Mouse (Mus musculus) testis, postnatal 14 days (tissue): ENCODE results near the gene Phldb2.

Experiments
- DNase-seq: peaks from one replicate; pipeline ENCODE4 v3.0.0; 2021; ENCODE audit warnings: low spot score

Gene Phldb2

DNA sequence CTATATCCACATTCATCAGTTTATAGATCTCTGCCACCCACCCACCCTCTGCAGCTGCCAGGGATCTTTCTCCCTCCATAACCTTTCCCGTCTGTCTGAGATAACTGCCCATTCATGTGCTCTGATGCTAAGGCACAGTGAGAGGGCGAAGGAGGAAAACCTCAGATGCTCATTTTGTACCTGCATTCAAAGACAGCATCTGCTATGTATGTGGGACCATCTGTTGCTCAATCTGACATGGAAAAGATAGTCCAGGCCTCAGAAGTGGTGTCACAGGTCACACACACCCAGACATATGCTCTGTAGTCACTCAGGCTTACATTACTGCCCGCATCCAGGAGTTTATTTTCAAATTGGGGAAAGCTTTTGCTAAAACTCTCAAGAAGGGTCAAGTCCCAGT lies 112.4 kb downstream of the Phldb2 start:
- no peak for DNase-seq

DNA sequence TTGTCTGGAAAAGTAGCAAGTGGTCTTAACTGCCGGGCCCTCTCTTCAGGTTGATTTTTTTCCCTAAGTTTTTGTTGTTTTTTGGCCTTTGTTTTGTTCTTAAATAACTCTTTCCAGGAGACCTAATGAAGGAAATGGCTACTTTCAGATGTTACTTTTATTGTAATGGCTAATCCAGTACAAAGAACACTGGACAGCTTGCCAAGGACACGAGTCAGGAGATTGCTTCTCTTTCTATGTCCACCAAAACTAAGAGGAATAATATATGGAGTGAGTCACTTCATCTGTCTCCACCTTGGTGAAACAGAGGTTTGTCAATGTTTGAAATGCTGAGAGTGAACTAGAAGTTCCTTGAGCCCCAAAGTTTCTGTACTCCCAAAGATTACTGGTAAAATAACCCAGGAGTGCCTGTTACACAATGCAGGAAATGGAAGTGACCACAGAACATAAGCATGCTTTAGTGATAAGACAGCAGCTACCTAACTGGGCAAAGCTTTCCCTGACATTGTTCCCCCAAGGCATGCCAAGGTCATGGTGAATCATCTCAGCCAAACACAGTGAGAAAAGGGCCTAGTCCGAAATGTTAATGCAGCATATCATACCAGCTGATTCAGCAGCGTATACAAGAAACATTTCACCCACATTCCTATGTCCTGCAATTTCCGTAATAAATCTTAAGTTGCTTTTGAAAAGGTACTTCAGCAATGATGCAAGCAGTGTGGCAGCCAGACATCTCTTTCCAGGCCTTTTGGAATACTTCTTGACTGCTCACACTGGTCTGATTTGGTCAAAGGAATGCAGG lies 115.7 kb downstream of the Phldb2 start:
- peak; percentile 15 for DNase-seq

DNA sequence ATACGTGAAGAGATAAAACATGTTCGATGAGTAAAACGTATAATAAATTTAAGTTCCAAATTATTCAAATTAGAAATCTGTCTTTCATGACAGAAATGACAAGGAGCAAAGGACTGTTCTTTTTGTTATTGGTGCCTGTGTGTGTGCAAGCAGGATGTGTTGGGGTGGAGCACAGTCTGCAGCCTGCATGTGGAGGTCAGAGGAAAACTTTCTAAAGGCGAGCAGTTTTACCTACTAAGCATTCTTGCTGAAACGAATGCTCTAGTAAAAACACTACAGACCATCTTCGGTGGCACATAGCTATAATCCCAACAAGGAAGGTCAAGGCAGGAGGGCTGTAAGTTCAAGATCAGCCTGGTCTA lies 120.7 kb downstream of the Phldb2 start:
- no peak for DNase-seq

DNA sequence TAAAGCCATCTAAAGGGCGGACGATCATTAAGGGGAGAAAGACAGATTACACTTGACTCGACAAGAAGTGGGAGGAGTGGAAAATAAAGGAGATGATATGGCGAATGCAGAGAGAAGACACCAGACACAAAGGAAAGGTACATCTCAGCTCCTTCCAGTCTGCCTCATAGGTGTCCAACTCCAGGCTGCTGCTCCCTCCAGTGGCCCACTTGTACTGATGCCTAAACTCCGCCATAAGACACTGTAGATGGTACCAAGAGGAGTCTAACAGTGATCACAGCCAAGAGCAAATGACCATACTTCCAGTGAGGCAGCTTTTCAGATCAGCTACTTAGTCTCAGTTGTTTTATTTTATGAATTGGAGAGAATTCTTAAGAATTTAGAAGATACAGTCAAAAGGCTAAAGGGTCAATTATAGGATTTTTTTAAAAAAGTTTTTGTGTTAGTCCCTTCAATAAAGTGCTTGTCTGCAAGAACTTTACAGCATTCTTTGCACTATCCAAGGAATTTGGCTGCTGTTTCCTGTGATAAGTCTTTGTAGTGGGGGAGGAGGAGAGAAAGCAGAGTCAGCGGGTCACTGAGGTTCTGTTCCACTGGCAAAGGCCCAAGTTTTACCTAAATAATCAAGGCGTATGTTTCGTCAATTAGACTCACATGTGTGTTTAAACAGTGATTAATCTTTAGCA lies 121.2 kb downstream of the Phldb2 start:
- no peak for DNase-seq

DNA sequence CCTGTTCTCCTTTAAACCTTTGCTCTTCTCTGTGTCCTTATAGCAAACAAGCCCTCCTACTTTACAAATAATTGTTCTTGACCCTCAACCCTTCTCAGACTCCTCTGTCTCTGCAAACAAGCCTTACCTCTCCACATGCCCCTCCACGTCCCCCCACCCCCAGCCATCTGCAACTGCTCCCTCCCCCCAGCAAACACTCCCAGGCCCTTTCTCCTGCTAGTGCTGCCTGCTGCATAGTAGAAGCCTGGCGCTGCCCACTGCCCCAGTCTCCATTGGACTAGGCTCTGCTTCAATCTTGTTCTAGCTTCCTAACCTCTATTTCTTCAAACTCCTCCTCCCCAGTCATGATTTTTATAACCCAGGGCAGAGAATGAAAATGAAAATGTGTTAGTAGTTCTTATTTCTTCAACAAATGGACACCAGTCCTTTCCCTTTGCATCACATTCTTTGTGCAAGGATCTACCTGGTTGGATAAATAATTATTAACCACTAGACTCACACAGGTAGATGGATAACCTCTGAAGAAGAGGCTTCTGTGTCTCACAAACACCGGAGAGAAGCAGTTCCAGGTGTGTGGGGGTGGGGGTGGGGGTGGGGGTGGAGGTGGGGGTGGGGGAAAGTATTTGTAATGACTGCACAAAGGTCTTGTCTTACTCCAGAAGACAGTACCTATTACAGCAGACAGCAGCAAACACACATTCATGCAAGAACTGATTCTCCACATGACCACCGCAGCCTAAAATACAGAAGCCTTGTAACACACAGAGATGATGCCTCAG lies 122.1 kb downstream of the Phldb2 start:
- DNase-seq = no peak

DNA sequence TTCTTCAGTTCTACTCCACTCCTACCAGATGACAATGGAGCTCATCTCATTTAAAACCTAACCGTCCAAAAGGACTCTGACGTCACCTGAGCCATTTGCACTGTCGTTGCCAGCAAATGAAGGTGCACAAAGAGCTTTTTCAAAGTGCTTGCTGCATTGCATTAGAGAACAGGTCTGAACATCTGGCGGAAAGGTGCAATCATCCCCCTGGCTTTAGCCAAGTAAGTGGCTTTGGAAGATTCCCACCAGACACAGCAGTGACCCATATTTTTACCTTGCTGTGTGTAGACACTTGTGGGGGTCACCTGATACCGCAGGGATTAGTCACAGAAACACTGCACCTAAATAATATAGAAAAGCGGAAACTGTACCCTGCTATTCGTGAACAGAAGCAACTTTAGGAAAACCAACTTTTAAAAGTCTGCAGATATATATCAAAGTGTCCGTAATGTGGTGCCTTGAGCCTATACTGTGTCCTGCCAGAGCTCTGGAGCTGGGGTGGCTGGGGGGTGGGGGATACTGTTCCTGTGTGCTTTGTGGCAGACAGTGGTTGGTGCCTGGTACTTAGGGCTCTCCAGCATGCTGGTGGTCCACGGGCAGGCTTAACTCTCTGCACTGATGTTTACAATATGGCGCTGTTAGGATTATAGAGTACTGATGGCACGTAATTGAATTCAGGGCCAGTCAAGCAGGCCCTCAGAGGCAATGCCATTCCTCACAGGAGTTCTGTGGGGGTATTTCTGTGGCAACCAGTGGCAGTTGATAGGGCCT lies 123.1 kb downstream of the Phldb2 start:
- no peak for DNase-seq

DNA sequence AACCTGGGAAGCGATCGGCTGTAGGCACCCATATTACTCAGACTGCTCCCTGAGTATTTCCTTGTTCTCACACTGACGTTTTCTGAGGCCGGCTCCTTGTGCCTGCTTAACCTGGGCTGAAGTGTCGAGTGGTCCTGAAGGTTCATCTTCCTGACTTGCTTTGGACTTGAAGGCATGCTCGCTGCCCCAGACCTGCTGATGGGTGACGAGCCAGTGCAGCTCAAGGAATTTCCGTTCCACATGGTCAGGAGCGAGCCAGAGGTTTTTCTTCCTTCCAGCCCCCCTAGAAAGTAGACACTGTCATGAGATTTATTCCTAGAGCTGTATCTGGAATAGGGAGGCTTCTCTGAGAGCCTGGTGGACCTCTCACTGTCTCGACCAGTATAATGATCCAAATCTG lies 128.1 kb downstream of the Phldb2 start:
- DNase-seq = no peak

DNA sequence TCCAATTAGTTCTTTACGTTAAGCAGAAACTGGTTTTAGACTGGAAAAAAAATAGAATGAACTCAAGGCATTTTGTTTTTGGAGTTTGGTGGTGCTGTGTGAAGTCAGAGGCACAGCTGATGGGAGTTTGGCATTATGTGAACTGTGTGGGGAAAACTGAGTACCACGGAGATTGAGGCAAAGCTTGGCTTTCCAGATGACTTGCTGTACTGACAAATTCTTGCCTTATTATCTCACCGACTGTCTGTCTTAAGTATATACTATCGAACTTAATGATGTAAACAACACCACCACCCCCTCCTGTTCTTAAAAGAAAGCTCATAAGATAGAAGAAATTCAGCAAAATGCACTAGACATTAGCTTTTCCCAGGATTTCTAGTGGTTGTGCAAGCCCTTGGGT lies 129.4 kb downstream of the Phldb2 start:
- DNase-seq = no peak

DNA sequence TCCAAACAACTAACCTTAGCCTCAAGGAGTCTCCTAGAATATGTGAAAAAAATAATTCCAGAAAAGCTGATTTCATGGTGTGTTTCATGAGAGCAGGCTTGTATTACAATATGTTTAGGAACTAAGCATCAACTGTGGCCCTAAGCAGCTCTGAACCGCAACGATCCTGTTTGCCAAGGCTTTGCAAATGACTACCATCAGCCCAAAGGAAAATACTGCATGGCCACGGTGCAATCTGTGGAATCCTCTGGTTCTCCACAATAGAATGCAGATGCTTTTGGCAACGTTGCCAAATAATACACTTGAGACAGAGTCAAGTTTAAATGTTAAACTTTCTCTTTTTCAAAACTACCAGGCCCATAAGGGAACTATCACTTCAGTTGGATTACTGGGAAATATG lies 133.5 kb downstream of the Phldb2 start:
- no peak for DNase-seq

DNA sequence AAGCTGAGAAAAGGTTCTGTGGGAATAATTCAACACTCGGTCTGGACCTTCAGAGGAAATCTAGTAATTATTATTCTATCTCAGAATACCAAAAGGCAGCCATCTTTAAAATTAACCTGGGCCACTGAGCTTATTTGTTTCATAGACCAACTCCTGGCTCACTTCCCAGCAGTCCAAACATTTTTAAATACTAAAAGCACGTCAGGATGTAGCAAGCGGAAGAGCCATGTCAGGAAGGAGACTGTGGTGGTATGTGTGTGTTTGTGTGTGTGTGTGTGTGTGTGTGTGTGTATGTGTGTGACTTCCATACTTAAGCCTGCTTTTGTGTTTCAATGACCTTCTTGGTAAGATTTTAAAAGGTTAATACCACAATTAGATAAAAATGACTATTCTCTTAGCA lies 135.6 kb downstream of the Phldb2 start:
- no peak for DNase-seq

DNA sequence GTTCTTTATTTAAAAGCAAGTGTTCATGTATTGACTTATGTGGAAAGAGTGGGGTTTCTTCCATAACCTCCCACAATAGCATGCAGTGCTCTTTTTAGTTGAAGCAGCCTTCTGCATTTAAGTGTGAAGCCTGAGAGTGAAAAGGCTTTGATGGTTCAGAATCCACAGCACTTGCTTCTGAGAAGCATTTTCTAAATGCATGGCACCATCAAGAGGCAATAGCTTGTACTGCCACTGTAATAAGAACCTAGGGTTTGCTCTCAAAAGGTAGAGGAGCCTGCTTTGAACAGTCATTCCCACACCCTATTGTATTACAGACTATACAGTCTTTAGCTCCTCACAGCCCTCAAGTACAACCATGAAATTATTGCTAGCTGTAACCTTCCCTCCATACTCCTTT lies 136.7 kb downstream of the Phldb2 start:
- no peak for DNase-seq

DNA sequence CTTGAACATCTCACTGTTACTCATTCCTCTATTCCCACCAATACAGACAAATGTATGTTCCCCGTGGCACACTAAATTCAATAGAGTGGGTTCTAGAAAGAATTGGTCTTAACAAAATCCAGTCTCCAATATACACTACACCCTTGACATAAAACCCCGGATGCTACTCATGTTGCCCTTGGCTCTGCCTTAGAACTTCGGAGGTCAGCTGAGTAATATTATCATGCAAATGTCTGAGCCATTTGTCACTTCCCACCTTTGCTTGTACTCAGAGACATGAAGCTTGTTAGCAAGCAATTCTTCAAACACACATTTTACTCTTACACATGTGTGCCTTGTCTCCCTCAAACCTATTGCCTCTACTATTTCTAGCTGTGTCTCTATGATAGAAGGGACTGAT lies 138.8 kb downstream of the Phldb2 start:
- DNase-seq = no peak

DNA sequence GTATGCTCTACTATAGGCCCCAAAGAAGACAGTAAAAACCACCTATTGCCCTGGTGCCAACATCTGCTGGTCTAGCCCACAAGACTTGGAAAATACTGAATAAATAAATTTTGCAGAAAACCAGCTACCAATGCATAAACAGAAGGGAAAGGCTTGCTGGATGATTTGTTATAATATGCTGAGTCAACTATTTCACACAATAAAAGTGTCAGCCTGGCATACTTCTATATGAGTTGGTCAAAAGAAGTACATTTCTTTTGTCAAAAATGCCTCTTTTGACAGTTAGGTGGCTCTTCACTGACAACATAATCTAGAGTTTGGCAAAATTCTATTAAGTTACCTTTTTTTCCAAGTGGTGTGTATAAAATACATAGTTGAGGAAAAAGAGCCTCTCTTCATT lies 141.6 kb downstream of the Phldb2 start:
- DNase-seq = no peak

DNA sequence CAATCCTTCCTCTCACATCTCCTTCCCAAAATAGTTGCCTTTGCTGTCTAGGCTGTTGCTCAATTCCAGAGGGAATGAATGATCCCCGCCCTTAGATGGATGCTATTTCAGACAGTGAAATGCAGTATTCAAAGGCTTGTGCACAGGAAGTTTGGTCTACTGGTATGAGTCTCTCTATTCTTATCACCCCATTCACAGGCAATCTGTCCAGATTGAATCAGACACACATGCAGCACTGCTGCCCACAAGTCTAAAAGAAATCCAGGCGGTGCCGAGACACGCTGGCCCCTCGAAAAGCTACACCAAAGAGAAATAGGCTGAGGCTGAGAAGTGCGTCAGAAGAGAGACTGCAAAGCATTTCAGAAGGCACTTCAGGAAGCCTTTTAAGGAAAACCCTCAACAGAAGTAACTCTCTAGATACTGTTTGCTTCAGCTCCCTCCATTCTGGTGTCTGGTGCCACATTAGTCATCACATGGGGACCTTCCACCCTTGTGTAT lies 142.5 kb downstream of the Phldb2 start:
- DNase-seq = no peak

DNA sequence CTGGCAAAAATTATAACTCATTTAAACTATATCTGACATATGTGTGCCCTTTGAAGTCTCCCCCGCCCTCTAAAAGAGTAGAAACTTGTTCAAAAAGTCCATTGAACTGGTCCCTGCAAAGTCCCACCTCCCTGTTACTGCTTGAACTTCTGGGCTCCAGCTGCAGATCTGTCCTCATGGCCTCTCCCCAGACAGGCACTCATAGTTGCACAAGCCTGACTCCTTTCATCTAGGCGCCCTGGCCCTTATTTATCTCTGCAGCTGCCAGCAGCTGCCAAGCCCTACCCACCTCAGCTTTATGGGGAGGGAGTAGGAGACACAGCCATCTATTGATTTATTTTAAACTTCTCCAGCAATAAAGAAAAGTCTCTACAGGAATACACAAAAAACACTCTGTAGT lies 143.2 kb downstream of the Phldb2 start:
- DNase-seq = no peak

DNA sequence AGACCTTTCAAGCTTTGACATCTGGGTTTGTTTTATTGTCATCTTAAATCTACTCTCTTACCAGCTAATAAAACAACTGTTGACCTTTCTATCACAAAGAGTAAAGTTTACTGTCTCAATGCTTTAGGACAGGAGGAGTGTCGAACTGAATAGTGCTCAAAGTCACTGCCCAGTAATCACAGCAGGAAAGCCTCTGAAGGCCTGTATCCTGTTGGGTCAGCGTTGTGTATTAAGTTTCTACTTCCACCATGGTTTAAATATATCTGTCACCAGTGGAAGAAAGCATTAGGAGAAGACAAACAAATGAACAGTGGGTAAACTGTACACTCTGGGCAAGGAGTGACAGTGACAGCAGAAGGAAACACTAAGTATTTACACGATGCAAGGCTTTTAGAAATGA lies 148.7 kb downstream of the Phldb2 start:
- DNase-seq = no peak

DNA sequence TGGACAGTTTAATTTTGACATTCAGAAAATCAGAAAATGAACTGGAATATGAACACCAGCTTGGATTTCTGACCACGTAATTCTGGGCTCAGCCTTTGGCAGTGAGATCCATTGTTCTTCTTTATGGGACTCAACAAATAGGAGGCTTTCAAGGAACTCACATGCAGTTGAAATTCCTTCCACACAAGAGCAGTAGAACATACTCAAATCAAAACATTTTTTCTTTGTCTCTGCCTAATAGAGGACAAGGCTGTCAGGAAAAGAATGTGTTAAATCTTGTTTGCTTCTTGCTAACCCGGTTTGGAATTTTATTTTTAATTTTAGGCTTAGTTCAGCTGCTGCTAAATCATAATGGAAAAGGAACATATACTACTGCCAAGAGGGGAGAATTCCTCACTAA lies 153.0 kb downstream of the Phldb2 start:
- DNase-seq = no peak

DNA sequence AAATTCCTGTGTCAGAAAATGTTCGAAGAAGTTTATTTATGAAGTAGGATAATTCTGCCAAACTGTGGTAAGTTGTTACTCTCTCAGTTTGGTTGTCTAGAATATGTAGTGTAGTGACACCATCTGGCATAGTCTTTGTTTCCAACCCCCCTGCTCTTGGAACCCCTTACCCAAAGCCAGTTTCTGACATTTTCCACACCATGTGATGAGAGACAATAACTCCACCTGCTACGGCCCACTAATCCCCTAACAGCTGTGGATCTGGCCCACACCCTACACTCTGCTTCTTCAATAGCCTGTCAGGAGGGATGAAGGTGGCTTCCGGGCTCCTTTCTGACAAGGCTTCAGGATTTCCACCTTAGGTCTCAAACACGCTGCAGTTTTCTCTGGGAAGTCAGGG lies 154.2 kb downstream of the Phldb2 start:
- no peak for DNase-seq

DNA sequence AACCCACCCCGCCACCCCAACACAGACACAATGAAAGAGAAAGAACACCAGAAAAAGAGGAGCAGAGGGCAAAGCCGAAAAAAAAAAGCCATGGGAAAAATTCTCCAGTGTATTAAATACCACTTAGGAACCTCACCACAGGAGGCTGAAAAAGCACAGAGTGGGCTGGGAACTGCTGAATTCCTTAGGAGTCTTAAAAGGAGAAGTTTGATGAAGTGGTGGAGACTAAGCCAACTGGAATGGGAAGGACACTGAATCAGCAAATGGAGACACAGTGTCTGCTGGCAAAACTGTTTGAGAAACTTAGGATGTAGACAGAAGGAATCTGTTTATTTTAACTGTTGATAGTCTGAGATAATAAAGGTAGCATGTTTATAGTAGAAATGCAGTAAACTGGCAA lies 154.8 kb downstream of the Phldb2 start:
- no peak for DNase-seq

DNA sequence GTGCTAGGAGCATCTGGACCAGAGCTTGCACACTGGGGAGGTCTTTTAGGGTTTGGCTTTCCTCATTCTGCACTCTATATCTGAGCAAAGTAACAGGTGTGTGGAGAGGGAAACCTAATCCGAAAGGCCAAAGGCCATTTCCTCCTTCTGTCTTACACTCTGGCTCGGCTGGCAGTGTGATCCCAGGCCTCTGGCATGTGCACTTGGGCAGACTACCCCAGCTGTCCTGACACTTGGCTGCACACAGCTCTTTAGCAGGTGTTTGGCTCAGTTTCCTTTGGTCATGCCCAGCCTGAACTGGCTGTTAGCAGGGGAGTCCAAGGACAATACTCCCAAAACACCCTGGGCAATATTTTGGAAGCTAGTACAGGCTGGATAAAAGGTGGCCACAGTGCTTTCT lies 156.6 kb downstream of the Phldb2 start:
- DNase-seq = peak; percentile 39

DNA sequence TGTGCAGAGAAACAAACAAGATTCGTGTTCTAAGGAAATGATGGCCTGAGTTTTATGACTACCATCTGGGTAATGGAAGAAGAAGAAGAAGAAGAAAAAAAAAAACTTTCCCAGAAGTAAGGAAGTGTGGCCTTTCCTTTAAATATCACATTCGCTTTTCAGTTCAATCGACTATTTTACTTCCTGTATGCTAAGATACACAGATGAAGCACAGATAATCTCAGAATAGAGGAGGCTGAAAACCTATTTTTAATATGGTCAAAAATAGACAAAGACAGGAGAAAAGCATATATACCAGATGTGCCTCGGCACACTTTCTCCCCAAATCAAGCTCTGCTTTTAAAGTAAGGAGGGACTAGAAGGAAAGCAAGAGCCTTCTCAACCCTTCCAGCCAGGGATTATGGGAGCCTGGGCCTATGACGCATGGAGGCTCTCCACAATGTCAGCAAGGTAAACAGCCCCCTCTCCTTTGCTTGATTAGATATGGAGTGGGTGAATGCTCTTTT lies 158.2 kb downstream of the Phldb2 start:
- DNase-seq = no peak

DNA sequence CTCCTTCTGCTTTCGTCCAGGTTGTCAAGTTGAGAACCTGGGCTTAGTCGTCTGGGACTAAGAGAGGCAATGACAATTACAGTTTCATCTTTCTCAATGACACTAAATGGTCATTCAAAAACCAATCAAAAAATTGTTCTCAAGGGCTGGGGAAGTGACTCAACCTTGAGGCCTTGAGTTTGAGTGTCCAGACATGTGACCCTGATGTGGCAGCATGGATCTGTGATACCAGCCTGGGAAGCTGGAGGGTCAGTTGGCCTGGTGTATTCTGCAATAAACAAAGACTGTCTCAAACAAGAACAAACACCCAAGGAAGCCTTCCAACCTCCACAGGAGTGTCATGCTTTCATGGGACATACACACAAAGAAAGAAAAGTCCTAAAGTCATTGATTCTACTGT lies 160.6 kb downstream of the Phldb2 start:
- no peak for DNase-seq
